Mouse (Mus musculus) kidney, embryonic 14.5 days (tissue): ENCODE results near the gene Gm10135. TPM values are rescaled to one million over a fixed set of nuclear protein-coding genes. Genes with fewer than 3 reads are reported as not detected.
"Not testable (repeated sequence)": the region's sequence is repeated elsewhere in the genome, so short reads cannot be mapped to it uniquely, and the experiment has no call there.

ENCODE experiments used
- ATAC-seq: fragments of 200-750 bp; cut with Nextera tagmentation; 2 replicates; pipeline ENCODE4 v1.8.0; 2017; ENCODE audit warnings: moderate number of reproducible peaks, mild to moderate bottlenecking, moderate TSS enrichment, moderate library complexity; ENCODE audit not compliant: low FRiP score, low TSS enrichment
- H3K27ac ChIP-seq: fragments of 300-500 bp; sonication (generic); 2 replicates; pipeline ENCODE4 v1.5.1; 2014; ENCODE audit warnings: low read depth, mild to moderate bottlenecking, low read length, moderate library complexity, mixed read lengths
- H3K27me3 ChIP-seq: fragments of 300-500 bp; sonication (generic); 2 replicates; pipeline ENCODE4 v1.6.1; 2014; ENCODE audit warnings: mild to moderate bottlenecking, low read length; ENCODE audit not compliant: control insufficient read depth, insufficient read depth
- H3K36me3 ChIP-seq: fragments of 300-500 bp; sonication (generic); 2 replicates; pipeline ENCODE4 v1.6.1; 2014; ENCODE audit warnings: low read length, mixed read lengths; ENCODE audit not compliant: control insufficient read depth, insufficient read depth
- H3K4me1 ChIP-seq: fragments of 300-500 bp; sonication (generic); 2 replicates; pipeline ENCODE4 v1.6.1; 2014; ENCODE audit warnings: low read length, mixed read lengths; ENCODE audit not compliant: control insufficient read depth, insufficient read depth
- H3K4me2 ChIP-seq: fragments of 300-500 bp; sonication (generic); replicated peaks from 2 replicates; pipeline ENCODE4 v1.6.1; 2014; ENCODE audit warnings: low read depth, mild to moderate bottlenecking, low read length
- H3K4me3 ChIP-seq: fragments of 300-500 bp; sonication (generic); 2 replicates; pipeline ENCODE4 v1.5.1; 2014; ENCODE audit warnings: mild to moderate bottlenecking, low read length
- H3K9ac ChIP-seq: fragments of 300-500 bp; sonication (generic); 2 replicates; pipeline ENCODE4 v1.6.1; 2014; ENCODE audit warnings: low read depth, mild to moderate bottlenecking, low read length, moderate library complexity
- H3K9me3 ChIP-seq: fragments of 300-500 bp; sonication (generic); 2 replicates; pipeline ENCODE4 v1.6.1; 2016; ENCODE audit warnings: low read length; ENCODE audit not compliant: control insufficient read depth
- WGBS: fragments of 180-500 bp; shearing (Covaris S2); extraction: QIAGEN DNeasy Blood & Tissue Kit; methylation state at CpG from one replicate; pipeline ENCODE4 v1.1.7; 2014; 5-methylcytosine and 5-hydroxymethylcytosine counted together
- polyA plus RNA-seq: library from polyadenylated mRNA; unstranded; fragments of >200 nt; fragmentation: Nextera tagmentation; extraction: Ambion mirVana; gene quantifications from 2 replicates; pipeline ENCODE4 v1.2.1, GENCODE M21; 2014

Gm10135 gene
- polyA plus RNA-seq, 1 experiment from 2014 or later = not detected

- peaks cover 6% of the 10 kb centered on the region; the same call in 1 of the 2 replicates for H3K4me1 ChIP-seq
- peaks cover 16% of the 10 kb centered on the region for H3K36me3 ChIP-seq
- no peak overlapping the region for H3K4me2 ChIP-seq
- 87% methylated on average over 2 of the region's 2 CpGs for WGBS
- no peak overlapping the region for H3K27ac ChIP-seq
- no peaks in the 10 kb centered on the region for H3K9me3 ChIP-seq
- H3K9ac ChIP-seq = no peak overlapping the region
- no peak overlapping the region for H3K4me3 ChIP-seq
- no peak for ATAC-seq
- H3K27me3 ChIP-seq = no peaks in the 10 kb centered on the region
These were observed 24.2 kb downstream of the Gm10135 start for GRCm38 (mm10) chr5:72950252-72950651.

- Histone ChIP-seq H3K36me3 (peaks cover 16% of the 10 kb centered on the region), H3K9me3 (no peaks in the 10 kb centered on the region), H3K4me1 (no peaks in the 10 kb centered on the region), H3K4me2 (no peak overlapping the region), H3K4me3 (no peak overlapping the region), H3K27me3 (no peaks in the 10 kb centered on the region), H3K27ac (no peak overlapping the region), H3K9ac (no peak overlapping the region)
- ATAC-seq = no peak
- 90% methylated on average over 1 of the region's 1 CpGs for WGBS
These were observed 26.4 kb downstream of the Gm10135 start for GRCm38 (mm10) chr5:72948136-72948535.

GRCm38 (mm10) chr5:72940906-72941432, 33.5 kb downstream of the Gm10135 start:
- Histone ChIP-seq H3K27me3 (no peaks in the 10 kb centered on the region), H3K4me3 (no peak overlapping the region), H3K9me3 (no peaks in the 10 kb centered on the region), H3K36me3 (no peaks in the 10 kb centered on the region), H3K4me1 (no peaks in the 10 kb centered on the region), H3K27ac (no peak overlapping the region), H3K4me2 (no peak overlapping the region), H3K9ac (no peak overlapping the region)
- 91% methylated on average over 5 of the region's 5 CpGs for WGBS
- ATAC-seq = no peak

GRCm38 (mm10) chr5:72939311-72939710, 35.2 kb downstream of the Gm10135 start:
- Histone ChIP-seq H3K4me3 (no peak overlapping the region), H3K36me3 (no peaks in the 10 kb centered on the region), H3K27ac (no peak overlapping the region), H3K4me2 (no peak overlapping the region), H3K27me3 (no peaks in the 10 kb centered on the region), H3K9ac (no peak overlapping the region), H3K4me1 (no peaks in the 10 kb centered on the region), H3K9me3 (no peaks in the 10 kb centered on the region)
- ATAC-seq = no peak
- 95% methylated on average over 2 of the region's 2 CpGs for WGBS

- not testable (repeated sequence) for H3K27me3 ChIP-seq, H3K27ac ChIP-seq, H3K9ac ChIP-seq, H3K4me1 ChIP-seq, H3K36me3 ChIP-seq, H3K4me2 ChIP-seq, ATAC-seq, H3K4me3 ChIP-seq, H3K9me3 ChIP-seq
- 87% methylated on average over 3 of the region's 3 CpGs for WGBS
These were observed 36.1 kb downstream of the Gm10135 start for GRCm38 (mm10) chr5:72938421-72938820.

- 95% methylated on average over 17 of the region's 17 CpGs for WGBS
These were observed 41.4 kb downstream of the Gm10135 start for GRCm38 (mm10) chr5:72933026-72933675.

GRCm38 (mm10) chr5:72927074-72927473, 47.4 kb downstream of the Gm10135 start:
- H3K27ac ChIP-seq = no peak overlapping the region
- H3K4me2 ChIP-seq = no peak overlapping the region
- no peaks in the 10 kb centered on the region; the same call in 1 of the 2 replicates for H3K36me3 ChIP-seq
- no peaks in the 10 kb centered on the region for H3K4me1 ChIP-seq
- ATAC-seq = no peak
- H3K27me3 ChIP-seq = no peaks in the 10 kb centered on the region
- no peaks in the 10 kb centered on the region for H3K9me3 ChIP-seq
- no peak overlapping the region for H3K4me3 ChIP-seq
- H3K9ac ChIP-seq = no peak overlapping the region

More at GRCm38 (mm10) chr5:72933026-72933675, 41.4 kb downstream of the Gm10135 start:
- Histone ChIP-seq H3K9ac (no peak overlapping the region), H3K27me3 (no peaks in the 10 kb centered on the region), H3K27ac (no peak overlapping the region), H3K4me2 (no peak overlapping the region), H3K9me3 (no peaks in the 10 kb centered on the region), H3K36me3 (no peaks in the 10 kb centered on the region; the same call in 1 of the 2 replicates), H3K4me3 (no peak overlapping the region), H3K4me1 (no peaks in the 10 kb centered on the region)
- ATAC-seq = no peak

- no peaks in the 10 kb centered on the region for H3K9me3 ChIP-seq
- H3K27ac ChIP-seq = no peak overlapping the region
- no peak overlapping the region for H3K9ac ChIP-seq
- H3K27me3 ChIP-seq = no peaks in the 10 kb centered on the region
- no peak overlapping the region for H3K4me2 ChIP-seq
- no peak for ATAC-seq
- WGBS = 95% methylated on average over 3 of the region's 3 CpGs
- H3K36me3 ChIP-seq = no peaks in the 10 kb centered on the region
- H3K4me3 ChIP-seq = no peak overlapping the region
- H3K4me1 ChIP-seq = no peaks in the 10 kb centered on the region
These were observed 51.7 kb downstream of the Gm10135 start for GRCm38 (mm10) chr5:72922796-72923195.

GRCm38 (mm10) chr5:72921171-72921570, 53.3 kb downstream of the Gm10135 start:
- ATAC-seq = no peak
- no peak overlapping the region for H3K27ac ChIP-seq
- WGBS = 92% methylated on average over 8 of the region's 8 CpGs
- no peaks in the 10 kb centered on the region for H3K36me3 ChIP-seq
- no peaks in the 10 kb centered on the region for H3K27me3 ChIP-seq
- no peak overlapping the region for H3K4me2 ChIP-seq
- no peaks in the 10 kb centered on the region for H3K9me3 ChIP-seq
- H3K4me1 ChIP-seq = peaks cover 9% of the 10 kb centered on the region
- no peak overlapping the region for H3K4me3 ChIP-seq
- no peak overlapping the region for H3K9ac ChIP-seq
